Mouse (Mus musculus) cerebellum, postnatal 10 days (tissue): Measurements from ENCODE around the gene Itga5.

Source experiments
- DNase-seq, 2 experiments: peaks; one replicate each; pipeline ENCODE4 v3.0.0; 2021; ENCODE audit warnings: mixed read lengths in 2 of 2

Gene Itga5

DNA sequence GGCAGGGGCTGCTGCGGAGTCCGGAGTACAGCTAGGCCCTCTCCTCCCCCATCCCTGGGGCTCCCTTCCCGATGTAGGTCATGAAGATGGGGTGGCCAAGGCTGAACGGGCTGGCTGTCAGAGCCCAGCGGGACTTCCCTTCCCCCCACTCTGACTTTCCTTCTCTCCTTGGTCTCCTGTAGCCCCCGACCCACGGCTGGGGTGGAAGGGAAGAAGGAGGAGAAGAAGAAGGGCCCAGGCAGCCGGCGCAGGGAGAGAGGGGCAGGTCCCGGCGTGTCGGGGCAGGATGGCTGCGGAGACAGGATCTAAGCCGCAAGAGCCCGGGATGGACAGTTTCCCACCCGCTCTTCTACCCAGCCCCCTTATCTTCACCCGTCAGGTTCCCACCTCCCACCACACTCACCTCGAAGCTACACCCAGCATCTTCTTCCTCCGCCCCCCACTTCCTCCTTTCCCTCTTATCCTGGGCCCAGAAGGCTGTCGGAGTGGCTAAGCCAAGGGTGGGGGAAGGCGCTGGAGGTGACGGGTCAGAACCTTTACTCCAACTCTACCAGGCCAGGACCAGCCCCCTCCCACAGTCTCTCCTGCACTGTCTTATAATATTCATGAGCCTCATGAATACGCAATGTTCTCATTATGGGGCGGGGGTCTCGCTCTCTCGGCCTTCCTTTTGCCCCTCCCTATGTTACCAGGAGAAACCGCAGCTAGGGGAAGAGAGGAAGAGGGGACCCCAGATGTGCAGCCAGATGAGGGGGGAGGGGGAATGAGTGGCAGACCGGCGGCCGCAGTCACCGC is 27.2 kb downstream of the Itga5 start:
- peak; percentile 24 to 25 for DNase-seq

GRCm38 (mm10) chr15:103338829-103339165 is 27.8 kb downstream of the Itga5 start:
- DNase-seq, result no peak

- no peak for DNase-seq
These were observed 29.4 kb downstream of the Itga5 start for GRCm38 (mm10) chr15:103336996-103337667.

- DNase-seq, result no peak
These were observed 30.9 kb downstream of the Itga5 start for GRCm38 (mm10) chr15:103335488-103336235.

- no peak for DNase-seq
These were observed 31.5 kb downstream of the Itga5 start for GRCm38 (mm10) chr15:103335040-103335439.

DNA sequence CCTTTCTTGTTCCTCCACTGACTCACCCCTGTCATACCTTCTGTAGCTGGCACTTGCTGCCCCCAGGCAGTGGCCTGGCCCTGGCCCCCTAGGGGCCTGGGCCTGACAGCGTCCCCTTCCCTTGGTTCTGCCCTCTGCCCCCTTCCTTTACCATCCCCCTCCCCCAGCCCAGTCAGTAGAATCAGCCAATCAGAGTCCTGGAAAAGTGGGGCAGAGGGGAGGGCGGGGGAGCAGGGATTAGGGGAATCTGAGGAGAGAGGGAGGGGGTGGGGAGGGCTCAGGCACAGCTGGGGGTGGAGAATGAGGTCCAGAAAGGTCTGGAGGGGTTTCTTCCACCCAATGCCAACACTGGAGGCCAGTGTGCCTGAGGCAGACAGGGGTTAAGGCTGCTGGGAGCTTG is 32.4 kb downstream of the Itga5 start:
- DNase-seq, result peak in 1 of 2 experiments; percentile 39

DNA sequence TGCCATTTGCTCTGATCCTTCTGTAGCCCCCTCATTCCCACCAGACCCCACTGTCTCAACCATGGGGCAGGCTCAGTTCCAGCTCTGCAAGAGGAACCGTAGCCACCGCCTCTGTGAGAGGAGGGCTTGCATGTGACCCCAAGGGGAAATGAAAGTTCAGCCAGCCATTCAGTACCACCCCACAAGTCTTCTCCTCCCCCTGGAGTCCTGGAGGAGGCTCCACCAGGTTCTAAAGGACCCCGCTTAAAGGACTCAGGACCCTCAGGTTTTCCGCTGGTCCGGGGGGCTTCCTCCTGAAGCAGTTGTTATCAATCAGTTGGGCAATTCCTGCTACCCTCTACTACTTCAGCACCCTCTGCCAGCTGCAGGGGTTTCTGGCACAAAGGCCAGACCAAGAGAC is 32.8 kb downstream of the Itga5 start:
- DNase-seq, result no peak

DNA sequence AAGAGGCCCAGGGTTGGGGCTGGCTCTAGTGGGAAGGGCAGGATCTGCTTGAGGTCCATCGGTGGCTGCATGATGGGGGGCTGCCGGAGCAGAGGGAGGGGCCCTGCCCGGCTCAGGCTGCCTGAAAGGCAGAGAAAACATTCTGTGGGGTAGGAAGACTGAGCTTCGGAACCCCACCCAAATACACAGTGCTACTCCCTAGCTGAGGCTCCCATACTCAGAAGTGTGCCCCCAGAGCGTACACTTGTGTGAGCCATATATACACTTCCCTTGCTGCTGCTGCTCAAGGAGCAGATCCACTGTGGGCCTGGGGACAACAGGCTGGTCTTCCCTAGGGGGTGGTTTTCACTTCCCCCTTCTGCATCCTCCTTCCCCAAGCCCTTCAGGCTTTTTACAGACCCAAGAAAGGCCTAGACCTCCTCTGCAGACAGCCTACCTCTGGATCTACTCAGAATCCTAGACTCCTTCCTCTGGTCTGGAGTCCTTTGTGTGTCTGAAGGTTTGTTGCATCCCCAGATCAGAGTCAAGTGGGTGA is 33.4 kb downstream of the Itga5 start:
- DNase-seq, result no peak

DNA sequence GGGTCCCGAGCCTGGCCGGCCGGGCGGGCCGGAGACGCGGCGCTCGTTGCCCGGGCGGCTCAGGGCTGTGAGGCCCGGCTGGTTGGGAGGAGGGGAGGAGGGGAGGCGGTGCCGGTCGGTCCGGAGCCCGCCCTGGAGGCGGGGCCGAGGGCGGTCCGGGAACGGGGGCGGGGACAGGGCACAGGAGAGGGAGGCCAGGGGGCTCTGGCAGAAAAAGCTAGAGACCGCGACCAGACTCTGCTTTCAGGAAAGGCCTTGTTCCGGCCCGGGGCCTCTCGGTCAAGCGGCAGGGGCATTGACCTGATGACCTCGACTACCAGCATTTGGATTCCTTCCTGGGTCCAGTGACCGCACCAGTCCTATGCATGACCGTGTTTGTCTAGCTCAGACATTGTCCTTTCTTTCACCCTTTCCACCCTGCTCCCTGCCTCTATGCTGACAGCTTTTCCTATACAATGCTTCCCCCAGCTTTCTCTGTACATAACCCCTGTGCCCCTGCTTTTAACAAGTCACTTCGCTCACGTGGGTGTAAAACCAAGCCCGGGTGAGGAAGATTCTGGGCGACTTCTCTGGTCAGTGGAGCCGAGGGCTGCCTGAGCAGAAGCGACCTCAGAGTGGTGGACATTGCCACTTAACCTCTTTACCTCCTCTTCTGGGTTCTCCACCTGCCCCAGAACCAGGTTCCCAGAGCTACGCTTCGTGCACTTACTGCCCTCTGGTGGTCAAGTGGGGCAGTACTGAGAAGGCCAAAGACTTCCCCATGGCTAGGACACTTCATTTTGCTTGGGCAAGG is 42.9 kb downstream of the Itga5 start:
- DNase-seq, result peak; percentile 96 to 98

- peak; percentile 87 to 88 for DNase-seq
These were observed 43.5 kb downstream of the Itga5 start for GRCm38 (mm10) chr15:103323070-103323454.

GRCm38 (mm10) chr15:103322396-103322795 is 44.2 kb downstream of the Itga5 start:
- no peak for DNase-seq

DNA sequence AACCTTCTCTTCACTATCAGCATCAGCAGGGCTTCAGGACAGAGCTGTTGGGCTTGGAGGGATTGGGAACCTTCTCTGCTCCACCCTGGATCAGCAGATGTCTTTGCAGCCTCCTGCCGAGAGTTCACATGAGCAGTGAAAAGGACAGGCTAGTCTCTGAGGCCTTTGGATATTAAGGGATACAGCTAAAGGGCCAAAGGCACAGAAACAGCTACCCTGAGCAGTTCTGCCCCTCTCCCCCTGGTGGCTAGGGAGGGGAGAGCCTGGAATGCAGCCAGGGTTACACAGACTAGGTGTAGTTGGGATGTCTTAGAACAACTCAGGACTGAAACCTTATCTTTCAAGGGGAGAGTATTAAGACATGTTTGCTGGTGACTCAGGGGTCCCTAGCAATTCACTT is 45.5 kb downstream of the Itga5 start:
- peak; percentile 74 to 81 for DNase-seq

GRCm38 (mm10) chr15:103318201-103318816 is 48.3 kb downstream of the Itga5 start:
- DNase-seq, result no peak

GRCm38 (mm10) chr15:103317731-103318130 is 48.8 kb downstream of the Itga5 start:
- no peak for DNase-seq

- no peak for DNase-seq
These were observed 49.4 kb downstream of the Itga5 start for GRCm38 (mm10) chr15:103317120-103317519.

GRCm38 (mm10) chr15:103315979-103316776 is 50.4 kb downstream of the Itga5 start:
- DNase-seq, result no peak

DNA sequence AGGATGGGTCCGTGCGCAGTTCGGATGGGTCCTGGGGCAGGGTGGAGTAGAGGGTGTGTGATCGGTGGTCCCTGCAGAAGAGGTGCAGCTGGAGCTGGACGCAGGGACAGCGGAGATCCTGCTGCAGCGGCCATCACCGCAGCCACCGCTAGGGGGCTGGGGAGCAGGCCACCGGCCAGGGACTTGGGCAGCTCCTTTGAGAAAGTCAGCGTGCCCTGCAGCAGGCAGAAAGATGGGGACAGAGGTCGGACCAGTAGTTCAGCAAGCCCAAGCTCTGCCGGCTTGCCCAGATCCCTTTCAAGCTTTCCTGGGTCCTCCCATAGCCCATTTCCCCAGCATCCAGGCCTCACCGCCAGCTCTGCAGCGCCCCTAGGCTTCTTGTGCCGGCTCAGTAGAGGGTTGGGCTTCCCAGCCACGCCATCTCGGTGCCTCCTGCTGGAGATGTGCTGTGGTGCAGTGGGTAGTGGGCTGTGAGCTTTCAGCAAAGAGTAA is 51.5 kb downstream of the Itga5 start:
- peak; percentile 90 to 92 for DNase-seq

DNA sequence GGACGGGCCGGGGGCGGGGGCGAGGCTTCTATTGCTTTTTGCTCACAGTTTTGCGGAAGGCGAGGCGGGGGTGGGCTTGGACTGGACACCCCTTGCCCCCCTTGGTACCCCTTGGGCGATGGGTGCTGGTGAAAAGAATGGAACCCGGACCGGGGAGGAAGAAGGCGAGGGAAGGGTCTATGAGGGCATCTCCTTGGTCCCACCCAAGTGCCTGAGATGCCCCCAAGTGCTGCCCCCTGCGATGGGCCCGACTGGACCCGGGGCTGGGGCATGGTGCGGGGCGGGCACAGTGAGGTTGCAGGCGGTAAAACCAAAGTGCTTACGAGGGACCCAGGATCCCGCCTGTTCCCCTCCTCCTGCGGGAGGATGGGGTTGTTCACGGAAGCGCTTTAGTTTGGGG is 52.4 kb downstream of the Itga5 start:
- DNase-seq, result no peak

DNA sequence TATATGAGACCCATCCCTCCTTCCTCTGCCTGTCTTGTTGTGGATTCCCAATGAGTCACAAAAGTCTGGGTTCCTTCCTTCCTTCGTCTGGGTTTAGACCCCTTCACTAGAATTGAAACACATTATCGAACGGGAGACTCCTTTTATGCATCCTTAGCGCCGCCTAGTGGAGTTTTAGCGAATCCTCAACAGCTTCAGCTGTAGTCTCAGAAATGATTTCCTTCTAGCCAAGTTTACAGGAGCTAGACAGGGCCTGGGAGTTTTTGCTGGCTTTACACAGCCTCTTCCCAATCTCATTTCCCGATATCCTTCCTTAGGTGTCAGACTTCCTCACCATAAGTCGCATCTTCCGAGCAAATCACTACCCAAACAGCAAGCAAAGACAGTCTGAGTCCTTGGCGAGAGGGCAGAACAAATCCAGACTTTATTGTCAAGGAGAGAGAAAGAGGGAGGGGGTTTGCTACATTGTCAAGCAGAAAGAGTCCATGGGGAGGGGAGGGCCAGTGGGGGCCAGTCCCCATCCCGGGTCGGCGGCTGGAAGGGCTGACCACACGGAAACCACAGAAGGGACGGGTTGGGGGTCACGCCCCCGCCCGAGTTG is 53.0 kb downstream of the Itga5 start:
- DNase-seq, result peak; percentile 79 to 88

- no peak for DNase-seq
These were observed 56.1 kb downstream of the Itga5 start, which contains the start of gene Gpr84 for GRCm38 (mm10) chr15:103310365-103310910. Gpr84 (minus strand) TSS chr15:103310612.
